Mouse (Mus musculus): Measurements from ENCODE around the gene Terb2. TPM values are rescaled to one million over a fixed set of nuclear protein-coding genes. Genes with fewer than 3 reads are reported as not detected.

Terb2 gene
- total and polyA plus RNA-seq, 2 experiments from 2014 or later: not detected

GRCm38 (mm10) chr2:122147508-122148241 lies 38.4 kb upstream of the Terb2 start, which contains the start of gene B2m:
B2m (plus strand) TSS chr2:122147686.
- H3K9ac ChIP-seq: peak within 1 kb of the TSS; percentile 62
- no peaks in the 10 kb centered on the region for H3K4me1 ChIP-seq (ENCODE audit: insufficient read depth)
- peak within 1 kb of the TSS; percentile 87 for H3K4me2 ChIP-seq (ENCODE audit: low read depth)
- H3K27ac ChIP-seq (ENCODE audit: low read depth, low read length): 0 out of 2 replicates have a peak within 1 kb of the TSS, but pooled peaks have one; percentile 31
- H3K27me3 ChIP-seq (ENCODE audit: insufficient read depth, low read length): no peaks in the 10 kb centered on the region
- 1% methylated on average over 40 of the region's 40 CpGs for WGBS
- H3K4me3 ChIP-seq (ENCODE audit: low read depth, low read length): peak within 1 kb of the TSS; percentile 60
- no peaks in the 10 kb centered on the region for H3K36me3 ChIP-seq (ENCODE audit: insufficient read depth)
- peak; percentile 94 for DNase-seq
- peak; percentile 100 for ATAC-seq
- TF ChIP-seq CTCF (IDR thresholded peaks at IDR 0.05; ENCODE audit: low read depth): no peak
- H3K9me3 ChIP-seq (ENCODE audit: low read length): no peaks in the 10 kb centered on the region

GRCm38 (mm10) chr2:122148242-122148917 lies 37.7 kb upstream of the Terb2 start:
- ATAC-seq: no peak
- Histone ChIP-seq H3K4me2 (ENCODE audit: low read depth) (peak overlapping the region; percentile 87), H3K27ac (ENCODE audit: low read depth, low read length) (no peak overlapping the region), H3K9ac (peak overlapping the region; percentile 62; the same call in 1 of the 2 replicates), H3K4me1 (ENCODE audit: insufficient read depth) (no peaks in the 10 kb centered on the region), H3K9me3 (ENCODE audit: low read length) (no peaks in the 10 kb centered on the region), H3K4me3 (ENCODE audit: low read depth, low read length) (peak overlapping the region; percentile 60), H3K27me3 (ENCODE audit: insufficient read depth, low read length) (no peaks in the 10 kb centered on the region), H3K36me3 (ENCODE audit: insufficient read depth) (no peaks in the 10 kb centered on the region)
- no peak for TF ChIP-seq CTCF (IDR thresholded peaks at IDR 0.05; ENCODE audit: low read depth)
- DNase-seq: peak; percentile 5
- 34% methylated on average over 18 of the region's 18 CpGs for WGBS

GRCm38 (mm10) chr2:122149316-122149715 lies 36.8 kb upstream of the Terb2 start:
- ATAC-seq (no peak), DNase-seq (no peak)
- Histone ChIP-seq H3K36me3 (ENCODE audit: insufficient read depth) (no peaks in the 10 kb centered on the region), H3K27me3 (ENCODE audit: insufficient read depth, low read length) (no peaks in the 10 kb centered on the region), H3K4me1 (ENCODE audit: insufficient read depth) (no peaks in the 10 kb centered on the region), H3K9ac (no peak overlapping the region), H3K4me3 (ENCODE audit: low read depth, low read length) (no peak overlapping the region), H3K4me2 (ENCODE audit: low read depth) (no peak overlapping the region), H3K27ac (ENCODE audit: low read depth, low read length) (no peak overlapping the region), H3K9me3 (ENCODE audit: low read length) (no peaks in the 10 kb centered on the region)
- TF ChIP-seq CTCF (IDR thresholded peaks at IDR 0.05; ENCODE audit: low read depth): no peak
- 94% methylated on average over 6 of the region's 6 CpGs for WGBS

- ATAC-seq: no peak
- H3K36me3 ChIP-seq (ENCODE audit: insufficient read depth): no peaks in the 10 kb centered on the region
These were observed 36.4 kb upstream of the Terb2 start for GRCm38 (mm10) chr2:122149716-122150115.

GRCm38 (mm10) chr2:122151221-122151620 lies 34.9 kb upstream of the Terb2 start:
- no peak overlapping the region for H3K4me2 ChIP-seq (ENCODE audit: low read depth)
- no peaks in the 10 kb centered on the region for H3K4me1 ChIP-seq (ENCODE audit: insufficient read depth)
- ATAC-seq: no peak
- TF ChIP-seq CTCF (IDR thresholded peaks at IDR 0.05; ENCODE audit: low read depth): no peak
- DNase-seq: no peak
- 96% methylated on average over 1 of the region's 1 CpGs for WGBS
- no peaks in the 10 kb centered on the region for H3K27me3 ChIP-seq (ENCODE audit: insufficient read depth, low read length)
- no peaks in the 10 kb centered on the region for H3K9me3 ChIP-seq (ENCODE audit: low read length)
- no peak overlapping the region for H3K4me3 ChIP-seq (ENCODE audit: low read depth, low read length)
- H3K27ac ChIP-seq (ENCODE audit: low read depth, low read length): no peak overlapping the region
- no peak overlapping the region for H3K9ac ChIP-seq
- no peaks in the 10 kb centered on the region for H3K36me3 ChIP-seq (ENCODE audit: insufficient read depth)

More at GRCm38 (mm10) chr2:122149716-122150115, 36.4 kb upstream of the Terb2 start:
- no peak for DNase-seq
- no peaks in the 10 kb centered on the region for H3K9me3 ChIP-seq (ENCODE audit: low read length)
- no peak overlapping the region for H3K27ac ChIP-seq (ENCODE audit: low read depth, low read length)
- no peaks in the 10 kb centered on the region for H3K4me1 ChIP-seq (ENCODE audit: insufficient read depth)
- H3K4me2 ChIP-seq (ENCODE audit: low read depth): no peak overlapping the region
- no peaks in the 10 kb centered on the region for H3K27me3 ChIP-seq (ENCODE audit: insufficient read depth, low read length)
- H3K9ac ChIP-seq: no peak overlapping the region
- no peak overlapping the region for H3K4me3 ChIP-seq (ENCODE audit: low read depth, low read length)
- no peak for TF ChIP-seq CTCF (IDR thresholded peaks at IDR 0.05; ENCODE audit: low read depth)
- 89% methylated on average over 3 of the region's 3 CpGs for WGBS

- H3K4me1 ChIP-seq (ENCODE audit: insufficient read depth): no peaks in the 10 kb centered on the region
- H3K27me3 ChIP-seq (ENCODE audit: insufficient read depth, low read length): no peaks in the 10 kb centered on the region
- H3K4me3 ChIP-seq (ENCODE audit: low read depth, low read length): no peak overlapping the region
- no peak for TF ChIP-seq CTCF (IDR thresholded peaks at IDR 0.05; ENCODE audit: low read depth)
- H3K4me2 ChIP-seq (ENCODE audit: low read depth): no peak overlapping the region
- 83% methylated on average over 3 of the region's 3 CpGs for WGBS
- H3K9ac ChIP-seq: no peak overlapping the region
- DNase-seq (no peak), ATAC-seq (no peak)
- H3K9me3 ChIP-seq (ENCODE audit: low read length): no peaks in the 10 kb centered on the region
- no peaks in the 10 kb centered on the region for H3K36me3 ChIP-seq (ENCODE audit: insufficient read depth)
- no peak overlapping the region for H3K27ac ChIP-seq (ENCODE audit: low read depth, low read length)
These were observed 33.2 kb upstream of the Terb2 start for GRCm38 (mm10) chr2:122152850-122153249.
